Mouse (Mus musculus) cerebellum, adult 2 months (tissue): ENCODE measurements at regions not wholly inside any gene's neighbourhood (a gene's known extent, or its start where the extent isn't known, plus 50 kb on each side); places are given as distances from the start of the nearest gene placed in this dataset.

Experiments
- DNase-seq, 2 experiments: peaks; one replicate each; pipeline ENCODE4 v3.0.0; 2021
- H3K27ac ChIP-seq: fragments of 200-500 bp; 2 replicates; pipeline ENCODE4 v1.5.1; 2012; ENCODE audit warnings: low read length, control low read depth, inconsistent platforms; ENCODE audit not compliant: insufficient read depth
- H3K27me3 ChIP-seq: fragments of 200-500 bp; 2 replicates; pipeline ENCODE4 v1.6.1; 2012; ENCODE audit warnings: inconsistent platforms, mild to moderate bottlenecking, low read length, moderate library complexity; ENCODE audit not compliant: control insufficient read depth, insufficient read depth
- H3K4me1 ChIP-seq: fragments of 200-500 bp; 2 replicates; pipeline ENCODE4 v1.6.1; 2011; ENCODE audit warnings: low read length; ENCODE audit not compliant: control insufficient read depth, insufficient read depth
- H3K4me3 ChIP-seq: fragments of 200-500 bp; replicated peaks from 2 replicates; pipeline ENCODE3; 2011; ENCODE audit warnings: mild to moderate bottlenecking, low read depth, low read length, control low read depth; ENCODE audit not compliant: insufficient read depth
- CTCF ChIP-seq: fragments of 200-500 bp; IDR thresholded peaks from 2 replicates; pipeline ENCODE4 v1.5.1; 2011; ENCODE audit warnings: low read depth, mild to moderate bottlenecking, control low read depth, low read length, moderate library complexity, borderline replicate concordance; ENCODE audit not compliant: insufficient read depth
- POLR2A ChIP-seq: fragments of 200-500 bp; IDR thresholded peaks from 2 replicates; pipeline ENCODE4 v1.6.1; 2011; ENCODE audit warnings: low read length, control low read depth, borderline replicate concordance; ENCODE audit not compliant: insufficient read depth
- WGBS: fragments of 180-500 bp; shearing (Covaris S2); methylation state at CpG from one replicate; pipeline ENCODE4 v1.1.7; 2018; 5-methylcytosine and 5-hydroxymethylcytosine counted together

GRCm38 (mm10) chr13:80291744-80292515 lies 591.3 kb upstream of the Arrdc3 start:
- no peak for TF ChIP-seq CTCF
- no peak for TF ChIP-seq POLR2A
- no peak overlapping the region for H3K27ac ChIP-seq
- H3K4me3 ChIP-seq = no peak overlapping the region
- no peaks in the 10 kb centered on the region for H3K27me3 ChIP-seq
- no peaks in the 10 kb centered on the region for H3K4me1 ChIP-seq
- 61% methylated on average over 2 of the region's 2 CpGs for WGBS
- DNase-seq = no peak

- no peak overlapping the region for H3K27ac ChIP-seq
- WGBS = 8% methylated on average over 1 of the region's 1 CpGs
Observed at GRCm38 (mm10) chr13:80295723-80296122, 587.5 kb upstream of the Arrdc3 start.

GRCm38 (mm10) chr13:80334073-80334704 lies 549.0 kb upstream of the Arrdc3 start:
- DNase-seq = no peak
- Histone ChIP-seq H3K4me1 (no peaks in the 10 kb centered on the region), H3K27me3 (no peaks in the 10 kb centered on the region; the same call in 1 of the 2 replicates), H3K4me3 (no peak overlapping the region), H3K27ac (no peak overlapping the region)
- 15% methylated on average over 5 of the region's 5 CpGs for WGBS
- TF ChIP-seq CTCF (no peak), POLR2A (no peak)

More at GRCm38 (mm10) chr13:80295723-80296122, 587.5 kb upstream of the Arrdc3 start:
- Histone ChIP-seq H3K27me3 (no peaks in the 10 kb centered on the region), H3K4me1 (no peaks in the 10 kb centered on the region), H3K4me3 (no peak overlapping the region)
- TF ChIP-seq POLR2A = no peak
- no peak for TF ChIP-seq CTCF
- DNase-seq = no peak

GRCm38 (mm10) chr13:80334865-80335655 lies 548.1 kb upstream of the Arrdc3 start:
- TF ChIP-seq CTCF = no peak
- no peak for TF ChIP-seq POLR2A
- 53% methylated on average over 8 of the region's 8 CpGs for WGBS

DNA sequence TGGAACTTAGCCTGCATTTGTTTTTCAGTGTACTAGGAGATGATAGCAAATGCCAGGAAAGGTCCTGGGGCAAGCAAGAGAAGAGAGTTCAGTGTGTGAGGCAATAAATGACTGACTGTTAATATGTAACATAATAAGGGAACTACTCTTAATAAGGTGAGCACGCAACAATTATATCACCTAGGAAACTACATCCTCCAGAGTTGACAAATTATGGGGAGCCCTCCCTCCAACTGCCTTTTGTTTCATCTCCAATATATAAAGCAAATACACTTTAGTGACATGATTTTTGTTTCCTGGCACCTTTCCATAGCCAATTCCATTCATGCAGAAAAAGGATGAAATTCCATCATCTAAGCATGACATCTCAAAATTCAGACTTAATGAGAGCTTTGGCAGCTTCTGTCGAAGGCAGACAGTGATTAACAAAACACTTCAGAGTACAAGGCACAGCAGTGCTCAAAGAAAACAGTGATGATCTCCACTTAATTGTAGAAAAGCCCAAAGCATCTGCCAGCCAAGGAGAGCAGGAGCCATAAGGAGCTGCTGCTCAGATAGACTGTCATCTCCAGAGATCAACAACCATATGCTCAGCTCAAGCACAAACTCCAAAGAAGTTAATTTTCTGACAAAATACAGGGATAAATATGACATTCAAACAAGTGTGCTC lies 536.1 kb upstream of the Arrdc3 start:
- Histone ChIP-seq H3K4me1 (no peaks in the 10 kb centered on the region), H3K27me3 (no peaks in the 10 kb centered on the region), H3K27ac (no peak overlapping the region), H3K4me3 (no peak overlapping the region)
- TF ChIP-seq CTCF = no peak
- no peak for TF ChIP-seq POLR2A
- WGBS = 11% methylated on average over 2 of the region's 2 CpGs
- DNase-seq = no peak

More at GRCm38 (mm10) chr13:80334865-80335655, 548.1 kb upstream of the Arrdc3 start:
- Histone ChIP-seq H3K27me3 (no peaks in the 10 kb centered on the region; the same call in 1 of the 2 replicates), H3K27ac (no peak overlapping the region), H3K4me3 (no peak overlapping the region), H3K4me1 (no peaks in the 10 kb centered on the region)
- no peak for DNase-seq

GRCm38 (mm10) chr13:80365964-80366363 lies 517.2 kb upstream of the Arrdc3 start:
- WGBS = 86% methylated on average over 2 of the region's 2 CpGs
- no peaks in the 10 kb centered on the region for H3K4me1 ChIP-seq
- TF ChIP-seq POLR2A (no peak), CTCF (no peak)
- no peak overlapping the region for H3K4me3 ChIP-seq
- H3K27ac ChIP-seq = no peak overlapping the region
- no peaks in the 10 kb centered on the region for H3K27me3 ChIP-seq
- DNase-seq = no peak

- TF ChIP-seq CTCF = no peak
- no peak for TF ChIP-seq POLR2A
- Histone ChIP-seq H3K4me3 (no peak overlapping the region), H3K27me3 (no peaks in the 10 kb centered on the region), H3K27ac (no peak overlapping the region), H3K4me1 (no peaks in the 10 kb centered on the region)
- WGBS = 40% methylated on average over 1 of the region's 1 CpGs
- no peak for DNase-seq
Observed at GRCm38 (mm10) chr13:80370491-80370890, 512.7 kb upstream of the Arrdc3 start.
